Mouse (Mus musculus): ENCODE data around the gene Zkscan8.
A peak's percentile ranks its signal among the peaks of the same experiment; 100 is the strongest.
"Not testable (repeated sequence)": the region's sequence is repeated elsewhere in the genome, so short reads cannot be mapped to it uniquely, and the experiment has no call there.

Zkscan8 gene

GRCm38 (mm10) chr13:21530781-21531201 lies at the start of gene Zkscan8:
Zkscan8 (minus strand) TSS chr13:21531120.
- peak; percentile 90 for DNase-seq (ENCODE audit: low spot score)

DNA sequence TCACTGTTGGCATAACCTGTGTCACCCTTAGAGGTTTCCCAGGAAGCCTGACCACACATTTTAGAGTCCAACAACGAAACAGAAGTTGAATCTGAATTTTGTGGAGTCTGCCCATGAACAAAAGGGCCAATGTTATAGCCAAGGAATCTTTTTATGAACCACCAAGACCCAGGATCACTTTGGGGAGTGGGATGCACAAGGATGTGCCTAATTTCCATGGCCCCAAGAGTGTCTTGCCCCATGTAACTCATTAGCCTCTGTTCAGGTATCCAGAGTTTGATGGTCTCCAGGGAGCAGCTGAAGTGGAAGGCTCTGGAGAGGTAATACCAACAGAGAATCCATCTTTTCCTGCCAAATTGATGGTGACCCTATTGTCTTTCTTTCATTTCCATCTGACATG lies 28.9 kb upstream of the Zkscan8 start, which contains the start of gene Olfr1535:
Gene Olfr1535 (minus strand): TSS at position 101 of the 400 bp plus-strand sequence.
- no peak for DNase-seq (ENCODE audit: low spot score)

GRCm38 (mm10) chr13:21550416-21551110 lies 19.6 kb upstream of the Zkscan8 start:
- no peak for DNase-seq (ENCODE audit: low spot score)

GRCm38 (mm10) chr13:21549487-21549886 lies 18.6 kb upstream of the Zkscan8 start:
- no peak for DNase-seq (ENCODE audit: low spot score)

- no peak for DNase-seq (ENCODE audit: low spot score)
These were observed 11.8 kb upstream of the Zkscan8 start, which contains the start of gene Olfr1366 for GRCm38 (mm10) chr13:21542708-21543107. Olfr1366 (minus strand) TSS chr13:21542808.

DNA sequence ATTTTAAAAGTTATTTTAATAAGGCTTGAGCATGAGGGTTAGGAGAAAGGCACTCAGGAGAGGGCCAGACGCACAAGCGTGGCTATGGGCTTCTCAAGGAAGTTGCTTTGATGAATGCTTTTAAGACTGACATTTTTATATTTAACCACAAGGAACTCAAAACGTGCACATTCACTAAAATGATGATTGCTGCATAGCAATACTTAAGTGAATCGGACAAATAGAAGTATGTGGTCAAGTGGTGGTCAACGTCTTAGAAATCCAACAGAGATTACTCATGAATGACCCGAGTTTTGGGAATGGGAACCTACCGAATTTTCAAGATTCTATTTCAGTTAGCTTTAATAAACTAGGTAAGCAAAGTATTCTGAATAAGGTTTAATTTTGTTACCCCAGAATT lies 784 bp downstream of the Zkscan8 start:
- no peak for DNase-seq (ENCODE audit: low spot score)

DNA sequence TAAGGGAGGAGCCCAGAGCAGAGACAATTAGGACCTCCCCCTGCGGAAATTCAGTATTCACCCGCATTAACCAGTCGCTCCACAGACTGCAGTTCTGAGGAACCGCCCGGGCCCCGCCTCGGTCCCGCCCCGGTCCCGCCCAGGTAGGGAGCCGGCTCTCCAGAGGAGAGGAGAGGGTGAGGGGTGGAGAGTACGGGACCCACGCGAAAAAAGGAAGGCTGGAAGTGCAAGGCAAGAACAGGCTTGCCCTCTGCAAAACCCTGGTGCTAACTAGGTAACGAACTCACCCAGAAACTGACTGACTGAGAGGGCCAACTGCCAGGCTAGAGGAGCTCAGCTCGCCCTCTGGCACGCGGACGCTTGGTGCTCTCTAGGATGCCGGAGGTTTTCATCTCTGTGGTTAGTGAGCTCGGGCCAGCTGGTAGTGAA lies 24.7 kb downstream of the Zkscan8 start:
- DNase-seq (ENCODE audit: low spot score) = peak; percentile 76

GRCm38 (mm10) chr13:21502296-21502695 lies 28.6 kb downstream of the Zkscan8 start:
- DNase-seq (ENCODE audit: low spot score) = no peak

DNA sequence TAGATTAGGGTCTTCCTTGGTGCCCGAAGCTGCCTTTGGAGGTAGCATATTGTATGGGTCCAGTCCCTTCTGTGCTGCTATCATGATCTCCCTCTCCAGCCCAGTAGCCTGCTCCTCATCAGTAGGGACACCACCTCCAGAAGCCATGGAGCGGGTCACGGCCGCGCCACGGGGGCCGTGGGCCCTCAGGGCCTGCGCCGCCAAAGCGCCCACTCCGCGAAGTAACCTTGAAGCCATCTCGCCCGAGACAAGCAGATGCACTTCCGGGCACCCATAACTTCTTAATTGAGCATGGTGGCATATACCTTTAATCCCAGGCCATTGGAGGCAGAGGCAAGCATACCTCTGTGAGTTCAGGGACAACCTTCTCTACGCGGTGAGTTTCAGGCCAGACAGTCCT lies 29.7 kb downstream of the Zkscan8 start, which contains the start of gene Gm11273:
Gene Gm11273 (minus strand): TSS at position 237 of the 400 bp plus-strand sequence.
- DNase-seq (ENCODE audit: low spot score) = not testable (repeated sequence)

DNA sequence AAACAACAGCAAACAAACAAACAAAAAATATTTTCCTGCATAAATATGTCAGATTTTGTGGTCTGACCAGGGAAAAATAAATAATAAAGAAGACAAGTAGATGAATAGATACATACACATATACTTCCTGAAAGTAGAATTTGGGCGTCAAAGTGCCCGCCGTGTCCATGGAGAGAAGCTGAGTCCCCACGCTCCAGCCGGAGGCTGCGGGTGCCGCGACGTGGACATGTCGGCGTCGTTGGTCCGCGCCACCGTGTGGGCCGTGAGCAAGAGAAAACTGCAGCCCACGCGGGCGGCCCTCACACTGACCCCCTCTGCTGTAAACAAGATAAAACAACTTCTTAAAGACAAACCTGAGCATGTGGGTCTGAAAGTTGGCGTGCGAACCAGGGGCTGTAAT lies 35.8 kb downstream of the Zkscan8 start, which contains the start of gene AK157302:
Gene AK157302 (plus strand): TSS at position 144 of the 400 bp plus-strand sequence.
- DNase-seq (ENCODE audit: low spot score) = no peak

- no peak for DNase-seq (ENCODE audit: low spot score)
These were observed 38.1 kb downstream of the Zkscan8 start for GRCm38 (mm10) chr13:21492847-21493246.

DNA sequence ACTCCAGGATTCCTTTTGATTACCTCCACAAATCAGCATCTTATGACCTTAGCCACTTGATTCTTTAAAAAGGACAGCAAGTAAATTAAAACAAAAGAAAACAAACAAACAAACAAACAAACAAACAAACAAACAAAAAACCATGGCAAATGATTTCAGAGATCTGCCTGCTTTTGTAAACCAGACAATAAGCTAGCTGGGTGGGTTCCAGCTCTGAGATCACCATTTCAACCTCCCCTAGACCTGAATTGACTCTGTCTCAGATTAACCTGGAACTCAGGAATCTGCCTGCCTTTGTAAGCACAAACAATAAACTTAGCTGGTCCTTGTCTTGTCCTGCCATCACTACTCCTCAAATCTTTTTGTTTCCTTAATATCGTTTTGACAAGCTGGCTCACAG lies 44.0 kb downstream of the Zkscan8 start:
- no peak for DNase-seq (ENCODE audit: low spot score)

- peak; percentile 48 for DNase-seq (ENCODE audit: low spot score)
These were observed 51.9 kb downstream of the Zkscan8 start, which contains the start of the genes Zkscan4 and Gm10065 for GRCm38 (mm10) chr13:21478759-21479670. Zkscan4 (plus strand) TSS chr13:21478907. Gm10065 (minus strand) TSS chr13:21479441.

- no peak for DNase-seq (ENCODE audit: low spot score)
These were observed 58.5 kb downstream of the Zkscan8 start for GRCm38 (mm10) chr13:21472427-21472826.

- DNase-seq (ENCODE audit: low spot score) = no peak
These were observed 61.8 kb downstream of the Zkscan8 start for GRCm38 (mm10) chr13:21469097-21469496.

- DNase-seq (ENCODE audit: low spot score) = peak; percentile 89
These were observed 62.6 kb downstream of the Zkscan8 start, which contains the start of gene Nkapl for GRCm38 (mm10) chr13:21468061-21469019. Nkapl (minus strand) TSS chr13:21468509.

GRCm38 (mm10) chr13:21467336-21467735 lies 63.6 kb downstream of the Zkscan8 start:
- DNase-seq (ENCODE audit: low spot score) = no peak

Measured in lung, postnatal 25 days (tissue).